Mouse (Mus musculus): ENCODE data around the gene Slc25a35. TPM values are rescaled to one million over a fixed set of nuclear protein-coding genes. Genes with fewer than 3 reads are reported as not detected.
"Not testable (repeated sequence)": the region's sequence is repeated elsewhere in the genome, so short reads cannot be mapped to it uniquely, and the experiment has no call there.

Slc25a35 gene
- polyA plus RNA-seq, 1 experiment: 32.4 TPM

- DNase-seq (ENCODE audit: low spot score): no peak
Observed at GRCm38 (mm10) chr11:68961596-68961995, 6.3 kb upstream of the Slc25a35 start.

GRCm38 (mm10) chr11:68962159-68962558, 5.8 kb upstream of the Slc25a35 start:
- DNase-seq (ENCODE audit: low spot score): not testable (repeated sequence)

- DNase-seq (ENCODE audit: low spot score): no peak
Observed at GRCm38 (mm10) chr11:68963405-68963804, 4.5 kb upstream of the Slc25a35 start.

GRCm38 (mm10) chr11:68965050-68965449, 2.9 kb upstream of the Slc25a35 start:
- DNase-seq (ENCODE audit: low spot score): no peak

GRCm38 (mm10) chr11:68965845-68966244, 2.1 kb upstream of the Slc25a35 start:
- no peak for DNase-seq (ENCODE audit: low spot score)

GRCm38 (mm10) chr11:68966554-68966953, 1.4 kb upstream of the Slc25a35 start:
- no peak for DNase-seq (ENCODE audit: low spot score)

GRCm38 (mm10) chr11:68968752-68969151, 821 bp downstream of the Slc25a35 start:
- DNase-seq (ENCODE audit: low spot score): no peak

GRCm38 (mm10) chr11:68970232-68970631, 2.3 kb downstream of the Slc25a35 start:
- no peak for DNase-seq (ENCODE audit: low spot score)

- peak; percentile 55 for DNase-seq (ENCODE audit: low spot score)
Observed at GRCm38 (mm10) chr11:68973250-68974058, 5.5 kb downstream of the Slc25a35 start.

- no peak for DNase-seq (ENCODE audit: low spot score)
Observed at GRCm38 (mm10) chr11:68974059-68974450, 6.1 kb downstream of the Slc25a35 start.

- DNase-seq (ENCODE audit: low spot score): no peak
Observed at GRCm38 (mm10) chr11:68975085-68975484, 7.2 kb downstream of the Slc25a35 start, which contains the start of gene Rangrf. Rangrf (minus strand) TSS chr11:68975185.

- DNase-seq (ENCODE audit: low spot score): no peak
Observed at GRCm38 (mm10) chr11:68975601-68976000, 7.7 kb downstream of the Slc25a35 start.

GRCm38 (mm10) chr11:68979320-68979733, 11.4 kb downstream of the Slc25a35 start:
- no peak for DNase-seq (ENCODE audit: low spot score)

- no peak for DNase-seq (ENCODE audit: low spot score)
Observed at GRCm38 (mm10) chr11:68980919-68981318, 13.0 kb downstream of the Slc25a35 start.

GRCm38 (mm10) chr11:68982639-68983369, 14.9 kb downstream of the Slc25a35 start:
- DNase-seq (ENCODE audit: low spot score): peak; percentile 63

- DNase-seq (ENCODE audit: low spot score): no peak
Observed at GRCm38 (mm10) chr11:68987365-68987882, 19.5 kb downstream of the Slc25a35 start.

- no peak for DNase-seq (ENCODE audit: low spot score)
Observed at GRCm38 (mm10) chr11:68988341-68988740, 20.4 kb downstream of the Slc25a35 start.

GRCm38 (mm10) chr11:68993122-68993521, 25.2 kb downstream of the Slc25a35 start:
- DNase-seq (ENCODE audit: low spot score): no peak

- no peak for DNase-seq (ENCODE audit: low spot score)
Observed at GRCm38 (mm10) chr11:68994377-68994776, 26.4 kb downstream of the Slc25a35 start.

GRCm38 (mm10) chr11:68997080-68997479, 29.1 kb downstream of the Slc25a35 start:
- DNase-seq (ENCODE audit: low spot score): no peak

GRCm38 (mm10) chr11:69002782-69003181, 34.9 kb downstream of the Slc25a35 start:
- DNase-seq (ENCODE audit: low spot score): not testable (repeated sequence)

- DNase-seq (ENCODE audit: low spot score): no peak
Observed at GRCm38 (mm10) chr11:69003592-69003991, 35.7 kb downstream of the Slc25a35 start.

GRCm38 (mm10) chr11:69005193-69005592, 37.3 kb downstream of the Slc25a35 start:
- no peak for DNase-seq (ENCODE audit: low spot score)

Data from urinary bladder, adult 2 months (tissue).